Mouse (Mus musculus): ENCODE measurements at regions not wholly inside any gene's neighbourhood (a gene's known extent, or its start where the extent isn't known, plus 50 kb on each side); places are given as distances from the start of the nearest gene placed in this dataset.

- DNase-seq (ENCODE audit: low read depth, low spot score): no peak
Measured at GRCm38 (mm10) chr16:9514538-9514937, 480.8 kb downstream of the Grin2a start.

All from retina, adult 2 months (tissue).